Mouse (Mus musculus) embryo, embryonic 9.5 days (tissue): Measurements from ENCODE around the gene Cyp26a1.
A peak's percentile ranks its signal among the peaks of the same experiment; 100 is the strongest.

Source experiments
- DNase-seq: peaks from one replicate; pipeline ENCODE4 v3.0.0-alpha.2; 2017; ENCODE audit errors: extremely low spot score

The Cyp26a1 gene

GRCm38 (mm10) chr19:37698273-37699160 lies 919 bp downstream of the Cyp26a1 start:
- DNase-seq: peak; percentile 52

GRCm38 (mm10) chr19:37699711-37700110 lies 2.1 kb downstream of the Cyp26a1 start:
- DNase-seq: no peak

- DNase-seq: no peak
These were observed 4.9 kb downstream of the Cyp26a1 start for GRCm38 (mm10) chr19:37702377-37703076.

GRCm38 (mm10) chr19:37703902-37704509 lies 6.4 kb downstream of the Cyp26a1 start:
- peak; percentile 77 for DNase-seq

- DNase-seq: no peak
These were observed 8.1 kb downstream of the Cyp26a1 start for GRCm38 (mm10) chr19:37705722-37706121.

- DNase-seq: no peak
These were observed 17.1 kb downstream of the Cyp26a1 start for GRCm38 (mm10) chr19:37714681-37715080.

- DNase-seq: no peak
These were observed 18.4 kb downstream of the Cyp26a1 start for GRCm38 (mm10) chr19:37715980-37716379.

- no peak for DNase-seq
These were observed 19.1 kb downstream of the Cyp26a1 start for GRCm38 (mm10) chr19:37716524-37717175.

- DNase-seq: no peak
These were observed 21.6 kb downstream of the Cyp26a1 start for GRCm38 (mm10) chr19:37719166-37719565.

GRCm38 (mm10) chr19:37724591-37724990 lies 27.0 kb downstream of the Cyp26a1 start:
- DNase-seq: no peak

GRCm38 (mm10) chr19:37726585-37726984 lies 29.0 kb downstream of the Cyp26a1 start:
- DNase-seq: no peak

- no peak for DNase-seq
These were observed 29.8 kb downstream of the Cyp26a1 start for GRCm38 (mm10) chr19:37727366-37727765.

GRCm38 (mm10) chr19:37735426-37735825 lies 37.8 kb downstream of the Cyp26a1 start:
- no peak for DNase-seq

- DNase-seq: no peak
These were observed 41.0 kb downstream of the Cyp26a1 start for GRCm38 (mm10) chr19:37738575-37738974.

GRCm38 (mm10) chr19:37740043-37740442 lies 42.4 kb downstream of the Cyp26a1 start:
- DNase-seq: no peak
